Mouse (Mus musculus): ENCODE measurements around the gene Olfr1036. TPM values are rescaled to one million over a fixed set of nuclear protein-coding genes. Genes with fewer than 3 reads are reported as not detected.
"Not testable (repeated sequence)": the region's sequence is repeated elsewhere in the genome, so short reads cannot be mapped to it uniquely, and the experiment has no call there.

Gene Olfr1036
- polyA plus RNA-seq (2012; rRNA removed): not detected in 2 replicates
- not detected in 2 replicates for polyA plus RNA-seq (2014; fragmentation: Nextera tagmentation; extraction: Ambion mirVana)

GRCm38 (mm10) chr2:86073692-86074091, at the start of gene Olfr1036:
Gene Olfr1036 (plus strand): TSS chr2:86073992.
- not testable (repeated sequence) for H3K9me3 ChIP-seq (ENCODE audit: control insufficient read depth, low read length); H3K27me3 ChIP-seq (ENCODE audit: control insufficient read depth, insufficient read depth, low read length); DNase-seq (ENCODE audit: low spot score); H3K4me2 ChIP-seq (replicated peaks; ENCODE audit: low read depth, low read length, severe bottlenecking); H3K36me3 ChIP-seq (ENCODE audit: control insufficient read depth, insufficient read depth, low read length); H3K27ac ChIP-seq (replicated peaks; ENCODE audit: low read depth, low read length); H3K4me3 ChIP-seq (replicated peaks; ENCODE audit: low read length); ATAC-seq (ENCODE audit: low FRiP score, low read depth); H3K9ac ChIP-seq (ENCODE audit: low read depth, low read length, severe bottlenecking); H3K4me1 ChIP-seq (ENCODE audit: control insufficient read depth, insufficient read depth, low read length)

GRCm38 (mm10) chr2:86045561-86045960, 28.2 kb upstream of the Olfr1036 start, which contains the start of gene Olfr1034:
Gene Olfr1034 (plus strand): TSS chr2:86045861.
- no peak for TF ChIP-seq POLR2A (IDR thresholded peaks at IDR 0.05; ENCODE audit: borderline replicate concordance, extremely low read depth, insufficient read depth, insufficient read length)
- H3K36me3 ChIP-seq (ENCODE audit: control insufficient read depth, insufficient read depth, low read length): no peaks in the 10 kb centered on the region
- no peak within 1 kb of the TSS for H3K4me2 ChIP-seq (replicated peaks; ENCODE audit: low read depth, low read length, severe bottlenecking)
- no peaks in the 10 kb centered on the region for H3K27me3 ChIP-seq (ENCODE audit: control insufficient read depth, insufficient read depth, low read length)
- H3K9me3 ChIP-seq (ENCODE audit: control insufficient read depth, low read length): no peaks in the 10 kb centered on the region
- H3K9ac ChIP-seq (ENCODE audit: low read depth, low read length, severe bottlenecking): no peak within 1 kb of the TSS
- DNase-seq (ENCODE audit: low spot score) (no peak), ATAC-seq (ENCODE audit: low FRiP score, low read depth) (no peak)
- no peak within 1 kb of the TSS for H3K4me3 ChIP-seq (replicated peaks; ENCODE audit: low read length)
- H3K27ac ChIP-seq (replicated peaks; ENCODE audit: low read depth, low read length): no peak within 1 kb of the TSS
- H3K4me1 ChIP-seq (ENCODE audit: control insufficient read depth, insufficient read depth, low read length): no peaks in the 10 kb centered on the region

DNA sequence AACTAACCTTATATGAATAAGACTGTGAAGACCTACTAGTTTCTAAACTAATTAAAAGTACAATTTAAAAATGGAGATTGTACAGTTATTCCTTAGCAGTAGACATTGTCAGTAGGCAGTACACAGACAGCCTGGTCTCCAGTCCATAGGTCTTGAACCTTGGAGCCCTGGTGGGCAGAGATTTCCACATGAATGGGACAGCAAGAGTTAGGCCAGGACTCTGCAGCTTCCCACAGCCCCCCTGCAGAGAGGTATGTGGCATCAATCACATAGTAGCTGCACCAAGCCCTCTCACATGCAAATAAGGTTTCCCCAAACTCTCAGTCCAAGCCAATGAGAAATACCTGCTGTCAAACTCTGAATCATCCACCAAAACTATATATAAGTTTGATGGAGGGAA, 23.0 kb upstream of the Olfr1036 start:
- H3K27me3 ChIP-seq (ENCODE audit: control insufficient read depth, insufficient read depth, low read length); H3K4me1 ChIP-seq (ENCODE audit: control insufficient read depth, insufficient read depth, low read length); H3K27ac ChIP-seq (replicated peaks; ENCODE audit: low read depth, low read length); H3K9ac ChIP-seq (ENCODE audit: low read depth, low read length, severe bottlenecking); H3K9me3 ChIP-seq (ENCODE audit: control insufficient read depth, low read length); DNase-seq (ENCODE audit: low spot score); H3K36me3 ChIP-seq (ENCODE audit: control insufficient read depth, insufficient read depth, low read length); H3K4me3 ChIP-seq (replicated peaks; ENCODE audit: low read length); ATAC-seq (ENCODE audit: low FRiP score, low read depth); H3K4me2 ChIP-seq (replicated peaks; ENCODE audit: low read depth, low read length, severe bottlenecking): not testable (repeated sequence)

- not testable (repeated sequence) for H3K4me2 ChIP-seq (replicated peaks; ENCODE audit: low read depth, low read length, severe bottlenecking); H3K9ac ChIP-seq (ENCODE audit: low read depth, low read length, severe bottlenecking); H3K36me3 ChIP-seq (ENCODE audit: control insufficient read depth, insufficient read depth, low read length); H3K4me3 ChIP-seq (replicated peaks; ENCODE audit: low read length); H3K9me3 ChIP-seq (ENCODE audit: control insufficient read depth, low read length); H3K27me3 ChIP-seq (ENCODE audit: control insufficient read depth, insufficient read depth, low read length); H3K27ac ChIP-seq (replicated peaks; ENCODE audit: low read depth, low read length); ATAC-seq (ENCODE audit: low FRiP score, low read depth); DNase-seq (ENCODE audit: low spot score); H3K4me1 ChIP-seq (ENCODE audit: control insufficient read depth, insufficient read depth, low read length)
- 97% methylated on average over 2 of the region's 2 CpGs for WGBS
These were observed 10.0 kb upstream of the Olfr1036 start for GRCm38 (mm10) chr2:86063766-86064165.

GRCm38 (mm10) chr2:86070189-86070588, 3.6 kb upstream of the Olfr1036 start:
- Histone ChIP-seq H3K9me3 (ENCODE audit: control insufficient read depth, low read length) (no peaks in the 10 kb centered on the region), H3K36me3 (ENCODE audit: control insufficient read depth, insufficient read depth, low read length) (no peaks in the 10 kb centered on the region), H3K27ac (replicated peaks; ENCODE audit: low read depth, low read length) (no peak overlapping the region), H3K27me3 (ENCODE audit: control insufficient read depth, insufficient read depth, low read length) (no peaks in the 10 kb centered on the region), H3K4me1 (ENCODE audit: control insufficient read depth, insufficient read depth, low read length) (no peaks in the 10 kb centered on the region), H3K4me2 (replicated peaks; ENCODE audit: low read depth, low read length, severe bottlenecking) (no peak overlapping the region), H3K4me3 (replicated peaks; ENCODE audit: low read length) (no peak overlapping the region), H3K9ac (ENCODE audit: low read depth, low read length, severe bottlenecking) (no peak overlapping the region)
- ATAC-seq (ENCODE audit: low FRiP score, low read depth): no peak
- no peak for TF ChIP-seq POLR2A (IDR thresholded peaks at IDR 0.05; ENCODE audit: borderline replicate concordance, extremely low read depth, insufficient read depth, insufficient read length)
- no peak for DNase-seq (ENCODE audit: low spot score)
- WGBS: 94% methylated on average over 8 of the region's 8 CpGs

DNA sequence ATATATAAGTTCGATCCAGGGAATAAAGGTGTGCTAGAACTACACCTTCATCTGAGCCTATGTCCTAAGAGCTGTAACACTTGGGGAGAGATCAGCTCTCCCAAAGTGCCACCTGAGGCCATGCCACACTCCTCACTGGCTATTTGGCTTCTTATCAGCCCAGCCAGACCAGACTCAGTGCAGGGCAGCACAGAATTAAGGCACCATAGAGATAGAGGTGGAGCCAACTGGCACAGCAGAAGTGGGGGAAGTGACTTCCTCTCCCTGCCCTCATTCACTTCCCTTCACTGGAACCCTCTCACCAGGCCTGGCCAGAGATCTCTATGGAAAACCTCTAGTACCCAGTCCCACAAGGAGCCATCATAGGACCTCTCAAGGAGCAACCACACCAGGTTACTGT, 6.7 kb downstream of the Olfr1036 start:
- not testable (repeated sequence) for H3K4me3 ChIP-seq (replicated peaks; ENCODE audit: low read length); ATAC-seq (ENCODE audit: low FRiP score, low read depth); DNase-seq (ENCODE audit: low spot score); H3K9ac ChIP-seq (ENCODE audit: low read depth, low read length, severe bottlenecking); H3K27ac ChIP-seq (replicated peaks; ENCODE audit: low read depth, low read length); H3K9me3 ChIP-seq (ENCODE audit: control insufficient read depth, low read length); H3K4me1 ChIP-seq (ENCODE audit: control insufficient read depth, insufficient read depth, low read length); H3K36me3 ChIP-seq (ENCODE audit: control insufficient read depth, insufficient read depth, low read length); H3K4me2 ChIP-seq (replicated peaks; ENCODE audit: low read depth, low read length, severe bottlenecking); H3K27me3 ChIP-seq (ENCODE audit: control insufficient read depth, insufficient read depth, low read length)
- WGBS: 90% methylated on average over 1 of the region's 1 CpGs

All from limb, embryonic 14.5 days (tissue).